ENCODE assay signal across 9 mouse cellular contexts in the genomic region with DNA sequence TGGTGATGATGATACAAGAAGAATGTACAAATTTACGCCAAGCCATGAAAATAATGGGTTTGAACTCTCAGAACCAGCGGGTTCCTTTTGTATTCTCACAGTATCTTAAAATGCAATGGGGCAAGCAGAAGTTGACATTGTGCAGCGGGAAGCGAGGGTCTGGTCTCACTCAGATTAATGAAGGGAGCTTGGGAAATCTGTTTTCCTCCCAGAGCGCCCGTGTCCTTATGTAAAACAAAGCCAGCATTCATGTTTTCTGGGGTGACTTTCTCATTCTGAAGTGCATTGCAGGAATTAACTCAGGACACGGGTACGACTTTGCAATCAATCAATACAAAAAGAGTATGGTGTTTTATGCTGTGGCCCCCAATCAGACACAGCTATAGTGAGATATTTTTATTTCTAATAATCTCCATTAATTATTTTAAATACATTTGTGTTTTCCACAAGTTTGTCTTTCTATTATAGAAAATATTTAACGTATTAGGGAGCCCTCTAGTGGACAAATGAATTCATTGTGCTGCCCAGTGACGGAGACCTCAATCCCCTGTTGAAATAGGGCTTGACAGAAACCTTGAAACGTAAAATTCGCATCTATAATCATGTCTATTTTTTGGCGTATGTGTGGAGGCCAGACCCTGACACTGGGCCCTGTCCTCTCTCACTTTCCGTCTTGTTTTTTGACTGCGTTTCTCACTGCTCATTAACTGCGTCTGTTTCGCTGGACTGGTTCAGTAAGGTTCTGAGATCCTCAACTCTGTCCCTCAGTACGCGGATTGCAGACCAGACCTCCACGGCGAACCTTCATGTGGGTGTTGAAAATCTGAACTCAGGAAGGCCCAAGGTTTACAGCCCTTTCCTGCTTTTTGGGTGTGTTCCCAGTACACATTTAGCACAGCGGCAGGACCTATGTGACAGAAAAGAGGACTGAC. TPM values are rescaled to one million over a fixed set of nuclear protein-coding genes. Genes with fewer than 3 reads are reported as not detected.
A peak's percentile ranks its signal among the peaks of the same experiment; 100 is the strongest.
DNase-seq lines count a peak whose midpoint lies in the region; ATAC-seq and TF ChIP-seq lines count a peak whose summit lies in the region.
"Had no signal": no experiment of that assay in that cellular context is flagged by ENCODE, and none has a peak within 500 bp of the region (broad histone marks: within the 10 kb centered on the region; RNA-seq: fewer than 3 reads in every experiment).

No protein-coding gene starts in this region.

- WGBS in lung, adult 2 months: 42% methylated on average over 22 of the region's 22 CpGs
- 50% methylated on average over 22 of the region's 22 CpGs for WGBS in limb, embryonic 11.5 days

- no peak overlapping the region; the same call in 1 of the 2 replicates for H3K9ac ChIP-seq in limb, embryonic 11.5 days (ENCODE audit: low read length)

- H3K4me3 ChIP-seq in lung, adult 2 months (replicated peaks; ENCODE audit: extremely low read depth, low read depth, low read length): no peak overlapping the region
- H3K4me3 ChIP-seq in limb, embryonic 11.5 days (ENCODE audit: low read depth, low read length): no peak overlapping the region

- H3K27ac ChIP-seq in limb, embryonic 11.5 days (replicated peaks; ENCODE audit: low read depth, low read length): 0 out of 2 replicates have a peak overlapping the region, but pooled peaks have one; percentile 8

- H3K4me1 ChIP-seq in lung, adult 2 months (ENCODE audit: control insufficient read depth, insufficient read depth, low read length): no peaks in the 10 kb centered on the region
- no peaks in the 10 kb centered on the region for H3K4me1 ChIP-seq in limb, embryonic 11.5 days (ENCODE audit: control insufficient read depth, insufficient read depth, low read length)

- 0 out of 2 replicates have a peak, but pooled peaks have one; percentile 5 for TF ChIP-seq CTCF in lung, adult 2 months (IDR thresholded peaks at IDR 0.05; ENCODE audit: insufficient read depth, low read length)

- H3K36me3 ChIP-seq in limb, embryonic 11.5 days (ENCODE audit: control insufficient read depth, insufficient read depth, low read length): no peaks in the 10 kb centered on the region

- no peaks in the 10 kb centered on the region for H3K27me3 ChIP-seq in limb, embryonic 11.5 days (ENCODE audit: control insufficient read depth, insufficient read depth, low read length)

- ATAC-seq in cerebellum, adult (ENCODE audit: insufficient number of reproducible peaks, low FRiP score, low TSS enrichment): peak; percentile 15; the same call in 1 of the 2 replicates
- no peak for ATAC-seq in limb, embryonic 11.5 days (ENCODE audit: insufficient number of reproducible peaks, low FRiP score, low TSS enrichment, low read depth)

- DNase-seq in cerebellum, postnatal 4 days (ENCODE audit: low spot score in 2 of 2): no peak
- DNase-seq in lung, adult 2 months: peak; percentile 19
- DNase-seq in lung, postnatal 4 days: no peak
- peak; percentile 4 to 21 for DNase-seq in heart, postnatal 10 days
- peak; percentile 43 for DNase-seq in limb, embryonic 11.5 days (ENCODE audit: low spot score)
- DNase-seq in retina, adult 2 months (ENCODE audit: low read depth, low spot score): peak; percentile 6
- DNase-seq in thymus, adult 18-20 months: no peak

- H3K9me3 ChIP-seq in limb, embryonic 11.5 days (ENCODE audit: control insufficient read depth, low read length): no peaks in the 10 kb centered on the region

- no peak for TF ChIP-seq POLR2A in lung, adult 2 months (IDR thresholded peaks at IDR 0.05; ENCODE audit: borderline replicate concordance, extremely low read depth, low read depth, low read length)

- intact Hi-C loops in heart, postnatal 10 days (cut with DNase I): loop anchor here (1.0 to 10.0 kb wide), 2 partner anchors 723 to 972 kb away; no protein-coding TSS in a partner anchor

- H3K4me2 ChIP-seq in limb, embryonic 11.5 days (ENCODE audit: low read depth, severe bottlenecking): no peak overlapping the region

RNA-seq across cellular contexts. Expression of a gene that starts 24.6 kb away (rescaled TPM):
- 0.18 and 5.2 TPM in 2 replicates for polyA plus RNA-seq in lung, adult 2 months (2012; rRNA removed)
- not detected for total RNA-seq in heart, postnatal 10 days (2021)
- polyA plus RNA-seq in limb, embryonic 11.5 days (2014; fragmentation: Nextera tagmentation; extraction: Ambion mirVana): not detected in 2 replicates
- total RNA-seq: hematopoietic stem cell, adult 5-6 weeks had no signal

Comparison
In these comparisons a context has a peak if more than half of its experiments do, and no peak if none do; other contexts are left out.
1. DNase-seq: peak in lung, adult 2 months (single experiment), heart, postnatal 10 days (2 of 2), limb, embryonic 11.5 days (single experiment) and retina, adult 2 months (single experiment); none in cerebellum, postnatal 4 days (0 of 2), lung, postnatal 4 days (0 of 2) and thymus, adult 18-20 months (0 of 2).